Mouse (Mus musculus) lung, postnatal 0 days (tissue): ENCODE results near the gene Smg6. TPM values are rescaled to one million over a fixed set of nuclear protein-coding genes. Genes with fewer than 3 reads are reported as not detected.
A peak's percentile ranks its signal among the peaks of the same experiment; 100 is the strongest.

ENCODE experiments used
- ATAC-seq: fragments of 200-750 bp; cut with Nextera tagmentation; 2 replicates; pipeline ENCODE4 v1.8.0; 2017; ENCODE audit warnings: moderate library complexity
- DNase-seq: peaks from one replicate; pipeline ENCODE4 v3.0.0-alpha.2; 2016; ENCODE audit warnings: low spot score
- H3K27ac ChIP-seq: fragments of 300-500 bp; sonication (generic); 2 replicates; pipeline ENCODE4 v1.5.1; 2014; ENCODE audit warnings: antibody characterized with exemption, mild to moderate bottlenecking, low read length, mixed read lengths
- H3K27me3 ChIP-seq: fragments of 300-500 bp; sonication (generic); replicated peaks from 2 replicates; pipeline ENCODE4 v1.6.1; 2014; ENCODE audit warnings: low read length, mixed read lengths; ENCODE audit not compliant: insufficient read depth
- H3K36me3 ChIP-seq: fragments of 300-500 bp; sonication (generic); 2 replicates; pipeline ENCODE4 v1.6.1; 2014; ENCODE audit warnings: low read length, mixed read lengths; ENCODE audit not compliant: insufficient read depth
- H3K4me1 ChIP-seq: fragments of 300-500 bp; sonication (generic); 2 replicates; pipeline ENCODE4 v1.6.1; 2014; ENCODE audit warnings: antibody characterized with exemption, low read depth, low read length, mixed read lengths; ENCODE audit not compliant: insufficient read depth
- H3K4me2 ChIP-seq: fragments of 300-500 bp; sonication (generic); replicated peaks from 2 replicates; pipeline ENCODE4 v1.6.1; 2014; ENCODE audit warnings: low read depth, mild to moderate bottlenecking, low read length, moderate library complexity, mixed read lengths
- H3K4me3 ChIP-seq: fragments of 300-500 bp; sonication (generic); 2 replicates; pipeline ENCODE4 v1.5.1; 2014; ENCODE audit warnings: low read depth, low read length
- H3K9ac ChIP-seq: fragments of 300-500 bp; sonication (generic); replicated peaks from 2 replicates; pipeline ENCODE4 v1.6.1; 2014; ENCODE audit warnings: low read depth, mild to moderate bottlenecking
- H3K9me3 ChIP-seq: fragments of 300-500 bp; sonication (generic); 2 replicates; pipeline ENCODE4 v1.6.1; 2016; ENCODE audit warnings: low read length, mixed read lengths
- CTCF ChIP-seq: IDR thresholded peaks from 2 replicates; pipeline ENCODE4 v1.5.1; 2016; ENCODE audit warnings: antibody characterized with exemption, mild to moderate bottlenecking
- EP300 ChIP-seq: IDR thresholded peaks from 2 replicates; pipeline ENCODE4 v1.6.1; 2016; ENCODE audit warnings: antibody characterized with exemption, mild to moderate bottlenecking, control low read depth
- WGBS: fragments of 180-500 bp; shearing (Covaris S2); extraction: QIAGEN DNeasy Blood & Tissue Kit; methylation state at CpG from one replicate; pipeline ENCODE4 v1.1.7; 2014; 5-methylcytosine and 5-hydroxymethylcytosine counted together
- polyA plus RNA-seq: library from polyadenylated mRNA; unstranded; fragments of >200 nt; fragmentation: Nextera tagmentation; extraction: Ambion mirVana; gene quantifications from 2 replicates; pipeline ENCODE4 v1.2.1, GENCODE M21; 2015

The Smg6 gene
- polyA plus RNA-seq, 1 experiment from 2014 or later, result 9.9 TPM

GRCm38 (mm10) chr11:74924149-74924548, 1.5 kb upstream of the Smg6 start:
- 46% methylated on average over 4 of the region's 4 CpGs for WGBS
- Histone ChIP-seq H3K27ac (no peak overlapping the region), H3K4me2 (no peak overlapping the region), H3K4me1 (peaks cover 9% of the 10 kb centered on the region; the same call in 1 of the 2 replicates), H3K36me3 (0 out of 2 replicates have a peak, but pooled peaks cover 1% of the 10 kb centered on the region), H3K9ac (no peak overlapping the region), H3K9me3 (no peaks in the 10 kb centered on the region), H3K27me3 (no peaks in the 10 kb centered on the region), H3K4me3 (no peak overlapping the region)
- peak; percentile 56 for TF ChIP-seq CTCF
- no peak for TF ChIP-seq EP300
- ATAC-seq (no peak), DNase-seq (peak; percentile 42)

GRCm38 (mm10) chr11:74926388-74927005, 874 bp downstream of the Smg6 start:
- ATAC-seq, result peak; percentile 18
- WGBS, result 4% methylated on average over 11 of the region's 11 CpGs

GRCm38 (mm10) chr11:74927236-74927725, 1.7 kb downstream of the Smg6 start:
- TF ChIP-seq CTCF (no peak), EP300 (no peak)
- peaks cover 6% of the 10 kb centered on the region; the same call in 1 of the 2 replicates for H3K36me3 ChIP-seq
- no peak overlapping the region for H3K9ac ChIP-seq
- WGBS, result 87% methylated on average over 2 of the region's 2 CpGs
- peak overlapping the region; percentile 60; the same call in 1 of the 2 replicates for H3K4me2 ChIP-seq
- H3K4me1 ChIP-seq, result peaks cover 9% of the 10 kb centered on the region; the same call in 1 of the 2 replicates
- no peak overlapping the region for H3K27ac ChIP-seq
- ATAC-seq, result no peak
- DNase-seq, result no peak
- H3K4me3 ChIP-seq, result no peak overlapping the region
- no peaks in the 10 kb centered on the region for H3K27me3 ChIP-seq
- no peaks in the 10 kb centered on the region for H3K9me3 ChIP-seq

More at GRCm38 (mm10) chr11:74926388-74927005, 874 bp downstream of the Smg6 start:
- Histone ChIP-seq H3K27me3 (no peaks in the 10 kb centered on the region), H3K4me3 (peak overlapping the region; percentile 90), H3K9ac (peak overlapping the region; percentile 95), H3K4me1 (peaks cover 9% of the 10 kb centered on the region; the same call in 1 of the 2 replicates), H3K4me2 (peak overlapping the region; percentile 60), H3K36me3 (0 out of 2 replicates have a peak, but pooled peaks cover 5% of the 10 kb centered on the region), H3K27ac (peak overlapping the region; percentile 98), H3K9me3 (no peaks in the 10 kb centered on the region)
- TF ChIP-seq EP300, result no peak
- no peak; the same call in 1 of the 2 replicates for TF ChIP-seq CTCF
- peak; percentile 71 for DNase-seq

- Histone ChIP-seq H3K4me2 (no peak overlapping the region), H3K27ac (no peak overlapping the region), H3K27me3 (no peaks in the 10 kb centered on the region), H3K9me3 (no peaks in the 10 kb centered on the region), H3K4me1 (peaks cover 9% of the 10 kb centered on the region; the same call in 1 of the 2 replicates), H3K4me3 (no peak overlapping the region), H3K36me3 (peaks cover 11% of the 10 kb centered on the region; the same call in 1 of the 2 replicates), H3K9ac (no peak overlapping the region)
- DNase-seq (no peak), ATAC-seq (no peak)
- 91% methylated on average over 4 of the region's 4 CpGs for whole genome bisulfite sequencing
- TF ChIP-seq CTCF, result no peak
- no peak for TF ChIP-seq EP300
These were observed 3.5 kb downstream of the Smg6 start for GRCm38 (mm10) chr11:74929111-74929510.

GRCm38 (mm10) chr11:74930391-74930790, 4.8 kb downstream of the Smg6 start:
- DNase-seq, result no peak
- H3K4me1 ChIP-seq, result peaks cover 9% of the 10 kb centered on the region; the same call in 1 of the 2 replicates
- H3K36me3 ChIP-seq, result peaks cover 18% of the 10 kb centered on the region; the same call in 1 of the 2 replicates
- no peak for TF ChIP-seq CTCF
- no peak for TF ChIP-seq EP300
- H3K27me3 ChIP-seq, result no peaks in the 10 kb centered on the region
- H3K4me3 ChIP-seq, result no peak overlapping the region
- no peak overlapping the region for H3K9ac ChIP-seq
- WGBS, result 91% methylated on average over 7 of the region's 7 CpGs
- H3K27ac ChIP-seq, result no peak overlapping the region
- H3K4me2 ChIP-seq, result no peak overlapping the region
- no peaks in the 10 kb centered on the region for H3K9me3 ChIP-seq
- no peak for ATAC-seq

- no peak overlapping the region for H3K27ac ChIP-seq
- 63% methylated on average over 3 of the region's 3 CpGs for WGBS
- ATAC-seq (no peak), DNase-seq (peak; percentile 80)
- H3K4me2 ChIP-seq, result no peak overlapping the region
- H3K4me1 ChIP-seq, result no peaks in the 10 kb centered on the region
- no peak overlapping the region for H3K4me3 ChIP-seq
- H3K36me3 ChIP-seq, result no peaks in the 10 kb centered on the region
- TF ChIP-seq CTCF (peak; percentile 73), EP300 (no peak)
- H3K27me3 ChIP-seq, result no peaks in the 10 kb centered on the region
- H3K9me3 ChIP-seq, result no peaks in the 10 kb centered on the region
- no peak overlapping the region for H3K9ac ChIP-seq
These were observed 20.7 kb downstream of the Smg6 start for GRCm38 (mm10) chr11:74946348-74946747.
